Mouse (Mus musculus): Measurements from ENCODE around the gene Osbpl10. TPM values are rescaled to one million over a fixed set of nuclear protein-coding genes. Genes with fewer than 3 reads are reported as not detected.

Osbpl10 gene
- polyA plus RNA-seq, 2 experiments, result 3.4 to 8.4 TPM

GRCm38 (mm10) chr9:115051976-115052375 is 73.6 kb downstream of the Osbpl10 start:
- Histone ChIP-seq H3K27ac (replicated peaks; ENCODE audit: low read depth, low read length) (no peak overlapping the region), H3K4me2 (replicated peaks; ENCODE audit: low read depth, low read length, severe bottlenecking) (no peak overlapping the region), H3K36me3 (ENCODE audit: control insufficient read depth, insufficient read depth, low read length) (no peaks in the 10 kb centered on the region), H3K27me3 (ENCODE audit: control insufficient read depth, insufficient read depth, low read length) (no peaks in the 10 kb centered on the region), H3K9ac (ENCODE audit: low read depth, low read length, severe bottlenecking) (no peak overlapping the region), H3K4me3 (replicated peaks; ENCODE audit: low read length) (no peak overlapping the region), H3K9me3 (ENCODE audit: control insufficient read depth, low read length) (no peaks in the 10 kb centered on the region), H3K4me1 (ENCODE audit: control insufficient read depth, insufficient read depth, low read length) (peaks cover 5% of the 10 kb centered on the region; the same call in 1 of the 2 replicates)
- no peak for DNase-seq (ENCODE audit: low spot score)
- WGBS, result 68% methylated on average over 3 of the region's 3 CpGs
- TF ChIP-seq POLR2A (IDR thresholded peaks at IDR 0.05; ENCODE audit: borderline replicate concordance, extremely low read depth, insufficient read depth, insufficient read length), result no peak
- no peak for ATAC-seq (ENCODE audit: low FRiP score, low read depth)

- no peak for DNase-seq (ENCODE audit: low spot score)
- peaks cover 5% of the 10 kb centered on the region; the same call in 1 of the 2 replicates for H3K4me1 ChIP-seq (ENCODE audit: control insufficient read depth, insufficient read depth, low read length)
- WGBS, result 91% methylated on average over 14 of the region's 14 CpGs
- no peak overlapping the region for H3K9ac ChIP-seq (ENCODE audit: low read depth, low read length, severe bottlenecking)
- no peak for ATAC-seq (ENCODE audit: low FRiP score, low read depth)
- H3K36me3 ChIP-seq (ENCODE audit: control insufficient read depth, insufficient read depth, low read length), result no peaks in the 10 kb centered on the region
- no peak overlapping the region for H3K4me2 ChIP-seq (replicated peaks; ENCODE audit: low read depth, low read length, severe bottlenecking)
- no peaks in the 10 kb centered on the region for H3K9me3 ChIP-seq (ENCODE audit: control insufficient read depth, low read length)
- TF ChIP-seq POLR2A (IDR thresholded peaks at IDR 0.05; ENCODE audit: borderline replicate concordance, extremely low read depth, insufficient read depth, insufficient read length), result no peak
- no peak overlapping the region for H3K27ac ChIP-seq (replicated peaks; ENCODE audit: low read depth, low read length)
- H3K4me3 ChIP-seq (replicated peaks; ENCODE audit: low read length), result no peak overlapping the region
- no peaks in the 10 kb centered on the region for H3K27me3 ChIP-seq (ENCODE audit: control insufficient read depth, insufficient read depth, low read length)
Measured at GRCm38 (mm10) chr9:115053779-115054178, 75.4 kb downstream of the Osbpl10 start.

- Histone ChIP-seq H3K36me3 (ENCODE audit: control insufficient read depth, insufficient read depth, low read length) (no peaks in the 10 kb centered on the region), H3K27ac (replicated peaks; ENCODE audit: low read depth, low read length) (no peak overlapping the region), H3K9ac (ENCODE audit: low read depth, low read length, severe bottlenecking) (no peak overlapping the region), H3K9me3 (ENCODE audit: control insufficient read depth, low read length) (no peaks in the 10 kb centered on the region), H3K4me2 (replicated peaks; ENCODE audit: low read depth, low read length, severe bottlenecking) (no peak overlapping the region), H3K4me1 (ENCODE audit: control insufficient read depth, insufficient read depth, low read length) (peaks cover 3% of the 10 kb centered on the region; the same call in 1 of the 2 replicates), H3K4me3 (replicated peaks; ENCODE audit: low read length) (no peak overlapping the region), H3K27me3 (ENCODE audit: control insufficient read depth, insufficient read depth, low read length) (no peaks in the 10 kb centered on the region)
- 82% methylated on average over 8 of the region's 8 CpGs for WGBS
- no peak for TF ChIP-seq POLR2A (IDR thresholded peaks at IDR 0.05; ENCODE audit: borderline replicate concordance, extremely low read depth, insufficient read depth, insufficient read length)
- ATAC-seq (ENCODE audit: low FRiP score, low read depth), result no peak
- no peak for DNase-seq (ENCODE audit: low spot score)
Measured at GRCm38 (mm10) chr9:115055041-115055830, 76.9 kb downstream of the Osbpl10 start.

GRCm38 (mm10) chr9:115058806-115059205 is 80.4 kb downstream of the Osbpl10 start:
- H3K27ac ChIP-seq (replicated peaks; ENCODE audit: low read depth, low read length), result no peak overlapping the region
- ATAC-seq (ENCODE audit: low FRiP score, low read depth) (no peak), DNase-seq (ENCODE audit: low spot score) (no peak)
- 34% methylated on average over 5 of the region's 5 CpGs for WGBS
- H3K9ac ChIP-seq (ENCODE audit: low read depth, low read length, severe bottlenecking), result no peak overlapping the region
- H3K27me3 ChIP-seq (ENCODE audit: control insufficient read depth, insufficient read depth, low read length), result no peaks in the 10 kb centered on the region
- no peaks in the 10 kb centered on the region for H3K36me3 ChIP-seq (ENCODE audit: control insufficient read depth, insufficient read depth, low read length)
- H3K9me3 ChIP-seq (ENCODE audit: control insufficient read depth, low read length), result no peaks in the 10 kb centered on the region
- TF ChIP-seq POLR2A (IDR thresholded peaks at IDR 0.05; ENCODE audit: borderline replicate concordance, extremely low read depth, insufficient read depth, insufficient read length), result no peak
- H3K4me2 ChIP-seq (replicated peaks; ENCODE audit: low read depth, low read length, severe bottlenecking), result no peak overlapping the region
- H3K4me3 ChIP-seq (replicated peaks; ENCODE audit: low read length), result no peak overlapping the region
- H3K4me1 ChIP-seq (ENCODE audit: control insufficient read depth, insufficient read depth, low read length), result no peaks in the 10 kb centered on the region

GRCm38 (mm10) chr9:115064834-115065233 is 86.5 kb downstream of the Osbpl10 start:
- 0 out of 2 replicates have a peak, but pooled peaks cover 5% of the 10 kb centered on the region for H3K9me3 ChIP-seq (ENCODE audit: control insufficient read depth, low read length)
- H3K36me3 ChIP-seq (ENCODE audit: control insufficient read depth, insufficient read depth, low read length), result 0 out of 2 replicates have a peak, but pooled peaks cover 3% of the 10 kb centered on the region
- DNase-seq (ENCODE audit: low spot score) (no peak), ATAC-seq (ENCODE audit: low FRiP score, low read depth) (no peak)
- H3K4me3 ChIP-seq (replicated peaks; ENCODE audit: low read length), result no peak overlapping the region
- no peaks in the 10 kb centered on the region for H3K27me3 ChIP-seq (ENCODE audit: control insufficient read depth, insufficient read depth, low read length)
- H3K4me2 ChIP-seq (replicated peaks; ENCODE audit: low read depth, low read length, severe bottlenecking), result no peak overlapping the region
- 91% methylated on average over 1 of the region's 1 CpGs for WGBS
- no peak for TF ChIP-seq POLR2A (IDR thresholded peaks at IDR 0.05; ENCODE audit: borderline replicate concordance, extremely low read depth, insufficient read depth, insufficient read length)
- H3K27ac ChIP-seq (replicated peaks; ENCODE audit: low read depth, low read length), result no peak overlapping the region
- no peak overlapping the region for H3K9ac ChIP-seq (ENCODE audit: low read depth, low read length, severe bottlenecking)
- no peaks in the 10 kb centered on the region for H3K4me1 ChIP-seq (ENCODE audit: control insufficient read depth, insufficient read depth, low read length)
